Mouse (Mus musculus) urinary bladder, postnatal 25 days (tissue): ENCODE results near the gene Llgl2.

Source experiments
- DNase-seq: peaks from one replicate; pipeline ENCODE4 v3.0.0; 2022; ENCODE audit warnings: low spot score

The Llgl2 gene

DNA sequence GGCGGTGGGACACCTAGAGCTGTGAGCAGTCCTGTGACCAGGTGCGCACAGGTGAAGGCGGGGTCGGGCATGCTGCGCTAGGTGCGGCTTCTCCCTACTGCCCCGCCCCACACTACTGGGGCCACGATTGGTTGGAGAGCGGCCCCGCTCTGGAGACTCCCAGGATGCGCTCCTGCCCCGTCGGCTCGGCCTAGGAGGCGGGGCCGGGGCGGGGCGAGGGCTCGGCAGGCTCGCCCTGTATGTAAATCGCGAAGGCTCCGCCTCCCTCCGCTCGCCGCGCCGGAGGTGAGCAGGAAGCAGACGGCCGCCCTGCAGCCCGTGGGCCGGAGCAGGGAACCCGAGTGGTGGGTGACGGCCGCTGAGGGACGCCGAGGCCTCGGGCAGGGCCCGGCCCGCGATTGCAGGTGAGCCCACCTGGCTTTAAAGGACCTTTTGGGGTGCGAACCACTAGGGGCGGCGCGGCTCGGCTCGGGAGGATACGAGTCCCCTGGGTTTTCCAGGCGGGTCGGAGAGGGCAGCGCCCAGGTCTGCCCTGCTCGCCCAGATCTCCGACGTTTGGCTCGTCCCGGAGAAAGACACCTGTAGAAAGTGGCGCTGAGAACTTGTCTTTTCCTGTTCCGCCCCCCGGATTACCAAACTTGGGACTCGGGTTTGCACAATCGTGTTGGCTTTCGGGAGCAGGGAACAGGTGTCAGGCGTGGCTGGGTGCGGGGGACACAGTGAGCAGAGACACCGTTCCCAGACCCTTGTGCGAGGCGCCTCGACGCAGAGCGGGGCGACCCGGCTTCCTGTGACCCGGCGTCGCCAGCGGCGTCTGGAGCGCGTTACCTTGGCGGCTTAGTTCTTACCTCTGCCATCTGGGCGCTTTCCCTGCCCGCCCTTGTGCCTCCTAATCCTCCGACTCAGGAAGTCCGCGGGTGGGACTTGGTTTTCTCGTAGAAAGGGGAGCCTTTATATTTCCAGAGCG is at the start of gene Llgl2:
Gene Llgl2 (plus strand): TSS at position 276 of the 967 bp plus-strand sequence.
- peak; percentile 87 for DNase-seq

DNA sequence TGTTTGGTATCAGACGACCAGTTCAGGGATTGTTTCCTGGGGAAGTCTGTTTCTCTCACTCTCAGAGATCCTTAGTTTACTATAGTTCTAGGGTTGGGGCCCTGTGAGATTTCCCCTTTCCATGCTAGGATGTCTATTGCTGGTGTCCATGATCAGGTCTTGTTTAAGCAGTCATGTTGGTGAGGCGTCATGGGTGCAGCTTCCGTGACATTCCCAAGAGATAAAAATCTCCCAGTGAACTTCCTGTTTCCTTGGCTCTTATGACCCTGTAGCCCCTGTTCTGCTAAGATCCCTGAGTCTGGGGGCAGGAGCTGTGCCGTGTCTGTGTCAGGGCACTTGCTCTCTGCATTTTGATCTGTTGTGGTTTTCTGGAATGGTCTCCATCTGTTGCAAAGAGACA is 49.2 kb upstream of the Llgl2 start:
- DNase-seq = no peak

DNA sequence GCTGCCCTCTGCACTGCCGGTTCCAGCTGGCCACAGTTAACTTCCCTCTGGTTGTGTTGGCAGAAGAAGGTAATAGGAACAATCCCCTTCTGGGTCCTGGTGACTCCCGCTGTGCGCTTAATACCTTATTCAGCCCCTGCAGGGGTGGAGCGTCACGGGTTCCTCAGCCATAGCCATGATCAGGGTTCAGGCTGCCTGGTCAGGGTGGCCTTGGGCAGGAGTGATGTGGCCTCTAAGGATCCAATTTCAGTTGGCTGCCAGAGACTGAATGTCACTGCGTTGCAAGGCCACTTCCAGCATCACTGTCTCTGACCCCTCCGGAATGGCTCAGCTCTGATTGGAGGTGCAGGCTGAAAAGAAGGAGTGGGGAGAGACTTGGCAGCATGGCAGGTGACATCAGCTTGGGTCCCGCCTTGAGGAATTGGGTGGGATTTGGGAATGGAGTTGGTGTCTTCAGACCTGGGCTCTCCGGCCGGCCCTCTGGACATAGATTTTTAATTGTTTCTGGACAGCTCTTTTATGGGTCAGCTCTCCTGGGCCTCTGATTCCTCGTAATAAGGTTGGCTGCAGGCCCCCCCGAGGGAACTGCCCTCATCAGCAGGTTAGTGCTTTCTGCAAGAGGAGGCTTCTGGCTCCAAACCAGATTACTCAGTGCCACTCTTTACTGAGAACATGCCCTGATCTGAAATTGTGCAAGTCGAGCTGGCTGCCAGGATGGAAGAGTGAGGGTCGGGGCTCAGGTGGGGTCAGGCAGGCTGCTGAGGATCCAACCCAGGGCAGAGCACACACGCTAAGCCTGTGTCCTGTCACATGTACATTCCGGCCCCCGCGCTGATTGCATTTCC is 47.8 kb upstream of the Llgl2 start:
- no peak for DNase-seq

DNA sequence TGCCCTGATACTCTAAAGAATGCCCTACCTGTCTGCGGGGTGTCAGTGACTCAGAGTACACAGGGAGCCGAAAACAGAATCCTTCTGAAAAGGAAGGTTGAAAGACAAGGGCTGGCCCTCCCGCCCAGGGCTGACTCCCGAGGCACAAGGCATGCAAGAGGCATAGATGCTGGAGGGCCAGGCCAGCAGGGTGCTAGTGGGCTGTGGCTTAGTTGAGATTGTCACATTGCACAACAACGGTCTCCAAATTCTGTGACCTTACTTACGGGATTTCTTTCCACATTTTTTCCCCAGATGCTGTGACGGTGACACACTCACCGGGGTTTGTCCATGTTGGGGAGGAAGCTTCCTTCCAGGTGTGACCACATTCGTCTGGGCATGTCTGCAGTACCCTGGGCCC is 46.9 kb upstream of the Llgl2 start:
- DNase-seq = no peak

DNA sequence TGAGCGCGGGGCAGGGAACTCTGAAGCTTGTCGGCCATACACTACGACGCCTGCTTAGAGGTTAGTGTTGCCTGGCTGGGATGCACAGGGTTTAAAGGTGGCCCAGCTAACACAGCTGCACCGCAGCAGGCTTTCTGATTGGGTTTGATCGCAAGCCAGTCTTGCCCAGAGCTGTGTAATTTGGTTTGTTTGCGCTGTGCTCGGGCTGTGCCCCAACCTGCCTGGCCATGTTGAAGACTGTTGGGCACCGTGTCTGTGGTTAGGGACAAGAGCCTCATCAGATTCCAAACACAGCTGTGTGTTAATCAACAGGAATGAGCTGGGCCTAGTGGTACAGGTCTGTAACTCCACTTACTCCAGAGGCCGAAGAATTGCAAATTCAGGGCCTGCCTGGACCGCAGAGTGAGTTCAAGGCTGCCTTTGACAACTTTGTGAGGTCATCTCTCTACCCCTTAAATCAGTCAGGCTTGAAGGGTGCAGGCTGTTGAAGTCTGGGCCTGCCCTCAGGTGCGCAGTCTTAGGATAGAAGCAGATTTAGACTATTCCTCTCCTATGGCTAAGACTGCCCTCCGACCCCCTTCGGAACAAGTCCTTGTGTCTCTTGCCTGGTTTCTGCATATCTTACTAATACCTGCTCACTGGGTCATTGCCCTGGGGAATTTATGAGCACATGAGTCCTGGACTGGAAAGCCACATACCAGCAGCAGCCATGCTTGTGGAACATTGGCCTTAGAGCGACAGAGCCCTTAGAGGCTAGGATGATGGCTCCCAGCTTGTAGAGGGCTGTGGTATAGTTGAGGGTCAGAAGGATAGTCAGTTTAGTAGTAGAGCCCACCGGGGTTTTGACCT is 46.1 kb upstream of the Llgl2 start:
- DNase-seq = peak; percentile 76

DNA sequence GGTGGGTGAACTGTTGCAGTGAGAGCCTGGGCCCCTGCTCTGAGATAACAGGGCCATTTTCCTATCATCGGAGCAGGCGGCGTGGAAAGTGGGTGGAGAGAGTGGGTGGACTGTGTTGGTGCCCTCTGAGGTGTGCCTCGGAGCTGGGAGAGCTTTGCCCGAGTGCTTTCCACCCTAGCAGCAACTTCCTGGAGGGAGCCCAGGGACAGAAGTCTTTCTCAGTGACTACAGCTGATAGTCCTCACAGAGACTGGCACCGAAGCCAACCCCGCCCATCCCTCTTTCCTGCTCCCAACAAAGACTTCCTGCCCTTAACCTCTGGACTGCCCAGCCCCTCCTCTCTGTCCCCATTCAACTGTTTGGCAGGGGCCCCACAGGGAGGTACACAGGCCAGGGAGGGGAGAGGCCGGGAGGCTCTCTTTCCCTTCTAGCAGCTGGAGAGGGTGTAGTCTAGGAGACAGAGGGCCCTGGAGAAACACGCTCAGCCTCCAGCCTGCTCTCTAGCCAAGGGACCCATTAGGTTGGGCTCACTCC is 44.7 kb upstream of the Llgl2 start:
- DNase-seq = peak; percentile 64

DNA sequence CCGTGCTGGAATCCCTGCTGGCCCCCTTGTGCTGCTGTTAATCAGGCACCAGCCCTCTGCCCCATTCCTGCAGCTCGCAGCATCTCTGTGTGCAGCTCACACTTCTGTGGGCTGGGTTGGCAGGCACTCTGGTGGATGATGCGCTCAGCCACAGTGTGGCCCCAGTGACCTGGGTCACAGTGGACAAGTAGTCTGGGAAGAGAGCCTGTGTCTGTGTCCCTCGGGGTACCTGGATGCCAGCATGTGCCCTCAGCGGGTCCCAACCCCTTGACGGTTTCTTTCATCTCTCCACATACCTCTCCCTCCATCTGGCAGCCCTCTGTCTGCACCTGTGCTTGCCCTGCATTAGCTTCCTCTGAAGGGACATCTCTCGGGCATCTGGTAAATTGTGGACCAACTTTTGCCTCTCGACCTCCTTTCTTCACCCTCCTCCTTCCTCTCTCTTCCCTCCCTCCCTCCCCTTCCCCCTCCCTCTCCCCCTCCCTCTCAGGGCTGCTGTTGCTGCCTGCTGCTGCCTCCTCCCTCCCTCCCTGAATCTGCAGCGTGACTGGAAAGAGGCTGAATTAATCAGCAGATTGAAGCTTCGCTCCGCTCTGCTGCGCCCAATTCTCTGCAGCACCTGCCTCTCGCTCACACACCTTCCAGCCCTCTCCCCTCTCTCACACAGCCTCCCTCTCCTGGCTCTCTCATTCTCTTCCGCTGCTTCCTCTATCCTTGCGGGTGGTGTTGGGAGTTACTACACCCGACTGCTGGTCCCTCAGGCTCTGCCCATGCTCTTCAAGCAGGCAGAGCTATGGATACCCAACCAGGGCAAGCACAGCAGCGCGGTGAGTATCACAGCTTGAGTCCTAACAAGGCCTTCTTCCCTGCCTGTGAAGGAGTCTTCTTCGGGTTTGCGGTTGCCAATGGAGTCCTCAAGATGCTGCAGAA is 43.4 kb upstream of the Llgl2 start:
- no peak for DNase-seq

DNA sequence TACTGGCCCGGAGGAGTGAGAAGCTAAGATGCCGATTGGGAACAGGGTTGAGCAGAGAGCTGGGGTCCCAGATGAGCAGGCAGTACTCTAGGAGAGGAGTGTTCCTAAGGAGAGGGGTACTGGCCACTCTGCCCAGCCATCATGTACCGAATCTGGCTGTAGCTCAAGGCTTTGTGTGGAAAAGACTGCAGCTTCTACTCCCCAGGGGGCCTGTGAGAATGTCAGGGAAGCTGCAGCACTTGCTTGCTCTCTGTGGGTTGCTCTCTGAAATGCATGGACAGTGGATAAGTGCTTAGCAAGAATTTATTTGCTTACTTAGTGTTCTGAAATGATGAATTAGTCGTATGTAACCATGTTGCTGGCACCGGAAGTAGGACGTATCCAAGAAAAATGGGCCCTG is 37.4 kb upstream of the Llgl2 start:
- DNase-seq = no peak

DNA sequence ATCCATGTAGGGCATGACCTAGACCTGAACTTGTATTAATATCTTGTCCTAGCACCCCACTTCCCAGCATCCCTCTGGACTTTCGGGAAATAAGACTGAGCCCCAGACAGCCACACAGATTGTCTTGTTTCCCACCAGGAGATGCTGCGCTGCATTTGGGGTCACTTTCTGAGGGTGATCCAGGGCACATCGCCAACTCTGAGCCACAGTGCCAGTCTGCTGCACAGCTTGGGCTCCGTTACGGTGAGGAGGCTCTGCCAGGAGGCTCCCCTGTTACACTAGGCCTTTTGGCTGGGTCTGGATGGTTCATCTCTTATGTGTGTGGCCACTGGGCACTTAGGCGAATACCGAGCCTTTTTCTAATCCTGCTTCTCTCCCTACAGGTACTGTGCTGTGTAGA is 34.1 kb upstream of the Llgl2 start:
- no peak for DNase-seq

DNA sequence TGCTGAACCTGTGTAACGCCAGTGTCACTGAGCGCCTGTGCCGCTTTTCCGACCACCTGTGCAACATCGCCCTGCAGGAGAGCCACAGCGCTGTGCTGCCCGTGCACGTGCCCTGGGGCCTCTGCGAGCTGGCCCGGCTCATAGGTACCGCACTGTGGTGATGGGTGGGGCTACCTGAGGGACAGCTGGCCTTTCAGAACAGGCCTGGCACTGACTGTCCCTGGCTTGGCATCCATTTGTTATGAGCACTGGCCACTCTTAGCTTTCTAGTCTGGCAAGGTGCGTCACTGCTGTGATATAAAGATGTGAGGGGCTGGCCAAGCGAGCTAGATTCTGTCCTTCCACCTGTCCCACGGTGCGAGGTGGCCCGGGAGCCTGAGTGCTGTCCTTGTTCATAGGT is 31.9 kb upstream of the Llgl2 start:
- no peak for DNase-seq

DNA sequence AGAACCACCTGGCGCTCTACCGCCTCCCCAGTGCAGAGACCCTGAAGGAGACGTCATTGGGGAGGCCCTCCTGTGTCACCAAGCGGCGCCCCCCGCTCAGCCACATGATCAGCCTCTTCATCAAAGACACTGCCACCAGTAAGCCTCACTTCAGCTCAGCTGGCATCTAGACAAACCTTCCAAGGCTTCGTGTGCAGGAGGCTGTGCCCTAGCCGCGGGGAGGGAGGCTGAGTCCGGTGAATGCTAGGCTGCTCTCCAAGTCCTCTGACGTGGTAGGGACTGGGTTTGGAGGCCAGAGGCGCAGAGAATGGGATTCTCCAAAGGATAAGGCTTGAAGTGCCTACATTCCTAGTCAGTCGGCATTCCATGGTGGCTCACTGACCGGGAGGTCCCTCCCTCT is 31.5 kb upstream of the Llgl2 start:
- DNase-seq = no peak

DNA sequence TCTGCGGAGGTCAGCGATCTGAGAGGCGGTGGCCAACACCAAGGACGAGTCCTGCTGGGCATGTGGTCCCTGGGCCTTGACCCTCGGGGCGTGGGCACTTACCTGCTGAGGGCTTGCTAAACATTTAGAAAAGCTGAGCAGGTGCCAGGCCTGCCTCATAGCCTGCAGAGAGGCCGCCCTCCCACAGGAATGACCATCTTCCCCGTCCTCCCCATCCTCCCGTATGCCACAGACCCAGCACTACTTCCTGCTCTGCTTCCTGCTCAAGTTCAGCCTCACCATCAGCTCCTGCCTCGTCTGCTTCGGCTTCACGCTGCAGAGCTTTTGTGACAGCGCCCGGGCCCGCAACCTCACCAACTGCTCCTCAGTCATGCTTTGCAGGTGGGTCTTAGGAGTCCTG is 27.0 kb upstream of the Llgl2 start:
- DNase-seq = no peak

DNA sequence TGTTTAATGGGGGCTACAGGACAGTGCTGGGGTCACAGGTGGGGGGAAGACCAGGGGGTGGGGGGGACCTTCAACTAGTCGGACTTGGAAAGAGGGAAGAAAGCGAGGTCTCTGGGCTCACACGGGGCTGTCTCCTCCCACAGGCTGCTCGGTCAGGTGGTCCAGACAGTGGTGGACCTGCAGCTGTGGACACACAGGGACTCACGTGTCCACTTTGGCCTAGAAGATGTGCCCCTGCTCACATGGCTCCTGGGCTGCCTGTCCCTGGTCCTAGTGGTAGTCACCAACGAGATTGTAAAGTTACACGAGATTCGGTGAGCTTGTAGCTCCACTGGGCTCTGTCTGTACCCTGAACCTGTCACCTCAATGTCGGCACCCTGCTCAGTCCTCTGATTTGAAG is 26.2 kb upstream of the Llgl2 start:
- no peak for DNase-seq

DNA sequence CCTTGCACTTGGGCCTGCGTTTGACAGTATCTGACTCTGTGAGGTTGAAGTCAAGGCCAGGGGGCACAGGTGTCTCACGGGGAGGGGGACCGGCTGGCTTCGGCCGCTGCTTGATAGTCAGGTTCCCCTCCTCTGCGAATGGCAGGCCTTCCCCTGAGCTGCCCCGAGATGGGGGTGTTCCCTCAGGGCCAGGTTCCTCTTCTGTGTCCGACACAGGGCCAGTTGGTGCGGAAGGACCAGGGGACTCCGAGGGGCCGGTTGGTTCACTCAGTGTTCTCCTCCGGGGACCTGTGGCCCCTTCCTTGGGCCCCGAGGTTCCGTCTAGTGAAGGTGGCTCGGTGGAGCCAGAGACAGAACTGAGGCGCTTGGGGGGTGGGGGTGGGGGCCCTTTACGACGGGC is 22.9 kb upstream of the Llgl2 start:
- DNase-seq = no peak

DNA sequence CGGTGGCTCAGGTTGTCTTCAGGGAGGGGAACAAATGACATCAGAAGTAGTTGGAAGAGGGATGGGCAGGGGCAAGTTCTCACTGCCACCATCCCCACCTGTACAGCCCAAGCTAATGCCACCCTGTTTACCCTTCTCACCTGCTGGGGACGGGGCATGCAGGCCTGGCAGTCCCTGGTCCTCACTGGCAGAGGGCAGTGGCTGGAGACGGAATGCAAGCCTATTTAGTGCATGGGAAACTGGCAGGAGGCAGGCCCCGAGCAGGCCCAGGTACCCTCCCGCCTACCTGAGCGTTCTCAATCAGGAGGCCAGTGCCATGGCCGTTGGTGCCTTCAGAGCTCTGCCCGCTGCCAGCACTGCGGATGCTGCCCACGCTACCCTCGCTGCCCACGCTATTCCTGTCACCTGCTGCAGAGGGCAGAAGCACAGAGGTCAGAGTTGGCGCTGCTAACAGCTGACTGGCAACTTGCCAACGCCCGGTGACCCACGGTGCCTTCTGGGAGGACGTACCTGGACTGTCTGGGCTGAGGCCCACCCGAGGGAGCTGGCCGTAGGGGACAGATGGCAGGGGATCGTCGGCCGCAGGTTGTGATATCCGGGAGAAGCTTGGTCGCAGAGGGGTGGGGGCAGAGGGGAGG is 20.7 kb upstream of the Llgl2 start:
- DNase-seq = no peak

DNA sequence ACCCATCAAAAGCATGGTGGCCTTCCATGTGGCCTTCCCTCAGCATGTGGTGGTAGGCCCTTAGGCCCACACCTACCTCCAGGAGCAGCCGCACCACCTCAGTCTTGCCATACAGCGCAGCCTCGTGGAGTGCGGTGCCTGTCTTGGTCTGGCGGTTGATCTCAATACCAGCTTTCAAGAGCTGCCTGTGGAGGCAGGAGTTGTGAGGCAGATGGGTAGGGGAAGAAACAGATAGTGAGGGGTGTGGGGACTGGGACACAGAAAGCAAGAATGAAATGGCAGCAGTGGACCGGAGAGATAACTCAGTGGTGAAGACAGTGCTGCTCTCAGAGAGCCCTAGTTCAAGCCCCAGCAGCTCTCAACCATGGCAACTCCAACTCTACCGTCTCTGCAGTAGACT is 18.8 kb upstream of the Llgl2 start:
- no peak for DNase-seq

DNA sequence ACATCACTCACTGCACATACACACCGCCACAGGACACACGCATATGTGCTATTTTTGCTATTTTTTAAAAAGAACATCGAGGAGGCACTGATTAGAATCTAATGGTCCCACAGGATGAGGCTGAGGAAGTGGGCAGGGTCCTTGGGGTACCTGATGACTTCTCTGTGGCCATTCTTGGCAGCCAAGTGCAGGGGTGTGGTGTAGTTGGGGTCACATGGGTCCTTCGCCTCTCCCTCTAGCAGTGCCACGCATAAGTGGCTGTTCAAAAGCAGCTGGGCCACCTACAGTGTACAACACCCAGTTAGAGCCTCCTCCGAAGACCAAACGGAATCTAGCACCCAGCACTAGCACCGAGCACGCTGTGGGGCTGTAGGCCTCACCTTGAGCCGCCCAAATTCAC is 17.7 kb upstream of the Llgl2 start:
- no peak for DNase-seq

DNA sequence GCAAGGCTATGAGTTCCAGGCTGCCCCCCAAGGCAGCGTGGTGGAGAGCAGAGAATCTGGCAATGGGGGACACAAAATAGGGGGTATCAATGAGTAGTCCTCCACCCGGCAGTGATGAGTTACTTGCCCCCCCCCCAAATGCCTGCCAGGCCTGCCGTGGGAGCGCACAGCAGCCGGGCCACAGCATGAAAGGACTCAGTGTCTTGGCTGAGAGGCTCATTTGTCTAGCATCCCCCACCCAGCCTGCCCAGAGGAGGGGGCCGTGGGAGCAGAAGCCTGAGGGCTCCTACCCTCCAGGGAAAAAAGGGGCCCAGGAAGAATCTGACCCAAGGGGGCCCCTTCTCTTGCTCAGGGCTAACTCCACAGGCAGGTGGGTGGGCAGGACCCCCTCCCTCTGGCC is 16.5 kb upstream of the Llgl2 start:
- no peak for DNase-seq

DNA sequence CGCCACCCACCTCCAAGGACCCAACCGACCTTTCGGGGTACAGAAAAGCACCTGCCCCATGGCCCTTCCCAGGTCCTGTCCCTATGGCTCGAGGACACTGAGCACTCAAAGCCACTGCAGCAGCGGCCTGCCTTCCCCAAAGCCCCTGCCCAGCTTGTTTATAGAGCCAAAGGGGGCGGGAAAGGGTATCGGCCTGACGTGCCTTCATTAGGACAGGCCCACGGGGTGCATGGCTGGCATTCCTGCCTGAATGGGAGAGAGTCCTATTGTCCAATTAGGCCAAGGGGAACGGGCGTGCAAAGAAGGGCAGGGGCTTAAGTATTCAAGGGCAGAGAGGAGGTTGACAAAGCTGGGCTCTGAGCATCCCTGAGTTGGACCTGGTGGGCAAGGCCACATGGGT is 15.9 kb upstream of the Llgl2 start:
- no peak for DNase-seq

DNA sequence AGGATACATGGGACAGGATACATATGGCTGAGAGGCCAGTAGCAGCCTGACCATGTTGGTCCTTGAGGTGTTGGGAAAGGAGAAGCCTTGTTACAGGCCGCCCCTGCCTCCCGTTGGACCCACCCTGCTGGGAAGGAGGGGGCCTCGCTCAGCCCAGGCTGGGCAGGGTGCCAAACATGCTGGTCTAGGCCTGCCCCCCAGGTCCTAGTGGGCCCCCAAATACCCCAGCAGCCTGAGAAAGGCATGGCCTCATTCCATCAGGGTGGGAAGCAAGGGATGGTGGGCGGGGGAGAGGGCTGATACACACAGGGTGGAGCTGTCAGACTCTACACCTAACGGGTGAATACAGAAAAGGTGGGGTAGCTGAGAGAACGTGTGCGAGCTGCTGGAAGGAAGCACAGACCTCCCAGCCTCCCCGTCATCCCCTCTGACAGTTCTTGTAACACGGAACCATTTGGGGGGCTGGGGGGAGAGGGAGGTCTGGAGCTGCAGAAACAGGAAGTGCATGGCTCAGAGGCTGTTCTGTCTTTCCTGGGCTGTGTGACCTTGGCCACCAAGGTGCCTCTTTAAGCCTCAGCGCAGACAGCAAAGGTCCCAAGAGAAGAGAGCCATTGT is 15.0 kb upstream of the Llgl2 start:
- no peak for DNase-seq
